Mouse (Mus musculus) embryonic facial prominence, embryonic 15.5 days (tissue): ENCODE data around the gene Clip1. TPM values are rescaled to one million over a fixed set of nuclear protein-coding genes. Genes with fewer than 3 reads are reported as not detected.

Experiments used
- ATAC-seq: fragments of 200-750 bp; cut with Nextera tagmentation; 2 replicates; pipeline ENCODE4 v1.8.0; 2017; ENCODE audit warnings: low read depth, moderate TSS enrichment; ENCODE audit not compliant: insufficient number of reproducible peaks, low FRiP score, low TSS enrichment
- H3K27ac ChIP-seq: fragments of 300-500 bp; sonication (generic); replicated peaks from 2 replicates; pipeline ENCODE4 v1.5.1; 2015; ENCODE audit warnings: mild to moderate bottlenecking, inconsistent platforms
- H3K27me3 ChIP-seq: fragments of 300-500 bp; sonication (generic); 2 replicates; pipeline ENCODE4 v1.6.1; 2015; ENCODE audit warnings: inconsistent platforms
- H3K36me3 ChIP-seq: fragments of 300-500 bp; sonication (generic); 2 replicates; pipeline ENCODE4 v1.6.1; 2015; ENCODE audit warnings: mild to moderate bottlenecking, inconsistent platforms
- H3K4me1 ChIP-seq: fragments of 300-500 bp; sonication (generic); 2 replicates; pipeline ENCODE4 v1.6.1; 2015; ENCODE audit warnings: inconsistent platforms
- H3K4me2 ChIP-seq: fragments of 300-500 bp; sonication (generic); replicated peaks from 2 replicates; pipeline ENCODE4 v1.6.1; 2015; ENCODE audit warnings: mild to moderate bottlenecking, inconsistent platforms
- H3K4me3 ChIP-seq: fragments of 300-500 bp; sonication (generic); replicated peaks from 2 replicates; pipeline ENCODE4 v1.5.1; 2015; ENCODE audit warnings: mild to moderate bottlenecking, inconsistent platforms
- H3K9ac ChIP-seq: fragments of 300-500 bp; sonication (generic); 2 replicates; pipeline ENCODE4 v1.6.1; 2015; ENCODE audit warnings: inconsistent platforms
- H3K9me3 ChIP-seq: fragments of 300-500 bp; sonication (generic); replicated peaks from 2 replicates; pipeline ENCODE4 v1.6.1; 2016; ENCODE audit warnings: inconsistent platforms
- WGBS: fragments of 180-500 bp; shearing (Covaris S2); methylation state at CpG from one replicate; pipeline ENCODE4 v1.1.7; 2015; 5-methylcytosine and 5-hydroxymethylcytosine counted together
- polyA plus RNA-seq: library from polyadenylated mRNA; unstranded; fragments of >200 nt; fragmentation: Nextera tagmentation; extraction: Ambion mirVana; gene quantifications from 2 replicates; pipeline ENCODE4 v1.2.1, GENCODE M21; 2015

Clip1 gene
- polyA plus RNA-seq, 1 experiment from 2014 or later = 43.0 TPM

DNA sequence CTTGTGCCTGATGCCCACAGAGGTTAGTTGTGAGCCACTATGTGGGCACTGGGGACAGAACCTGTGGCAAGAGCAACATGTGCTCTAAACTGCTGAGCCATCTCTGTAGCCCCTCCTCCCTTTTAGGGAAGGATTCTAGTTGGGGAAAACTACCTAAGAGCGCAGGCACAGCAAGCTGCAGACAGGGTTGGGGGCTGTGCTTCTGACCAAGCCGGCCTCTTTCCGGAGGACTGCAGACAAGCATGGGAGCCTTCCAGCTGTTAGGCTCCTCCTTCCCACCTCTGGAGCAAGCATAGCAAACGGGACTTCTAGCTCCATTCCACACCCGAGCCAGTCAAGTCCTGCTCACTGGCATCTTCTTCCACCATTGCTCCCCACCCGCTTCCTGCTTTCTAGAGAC lies 85.1 kb downstream of the Clip1 start:
- Histone ChIP-seq H3K27me3 (no peaks in the 10 kb centered on the region), H3K4me2 (no peak overlapping the region), H3K9ac (no peak overlapping the region), H3K4me3 (no peak overlapping the region), H3K27ac (no peak overlapping the region; the same call in 1 of the 2 replicates), H3K9me3 (no peaks in the 10 kb centered on the region), H3K4me1 (no peaks in the 10 kb centered on the region), H3K36me3 (peaks cover 22% of the 10 kb centered on the region)
- WGBS = 53% methylated on average over 6 of the region's 6 CpGs
- no peak; the same call in 1 of the 2 replicates for ATAC-seq

DNA sequence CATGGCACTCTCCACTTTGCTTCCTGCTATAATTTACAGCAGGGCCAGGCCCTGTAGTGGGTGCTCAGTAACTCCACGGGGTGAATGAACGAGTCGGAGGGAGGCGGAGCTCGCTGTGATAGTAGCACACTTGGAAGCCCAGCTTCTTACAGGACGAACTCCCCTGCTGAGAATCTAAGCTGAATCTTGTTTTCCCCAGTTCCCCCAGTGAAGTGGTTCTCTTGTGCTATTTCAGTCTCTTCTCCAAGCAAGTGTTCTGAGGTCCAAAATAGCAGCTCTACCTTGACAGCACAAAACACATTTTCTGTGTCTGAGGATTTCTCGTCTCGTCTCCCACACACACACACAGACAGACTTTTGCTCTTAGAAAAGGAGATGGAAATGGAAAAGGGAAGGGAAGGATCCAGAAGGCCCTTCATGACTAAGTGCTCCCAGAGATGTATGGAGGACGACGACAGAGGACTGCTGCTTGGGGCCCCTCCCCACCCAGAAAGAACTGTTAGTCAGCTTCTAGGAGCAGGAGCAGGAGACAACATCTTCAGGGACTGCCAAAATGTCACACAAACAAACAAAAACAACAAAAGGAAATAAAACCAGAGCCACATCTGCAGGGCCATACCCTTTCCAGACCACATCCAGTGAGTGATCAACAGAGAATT lies 90.7 kb downstream of the Clip1 start:
- H3K36me3 ChIP-seq = peaks cover 25% of the 10 kb centered on the region
- ATAC-seq = no peak
- no peak overlapping the region for H3K4me3 ChIP-seq
- no peaks in the 10 kb centered on the region for H3K4me1 ChIP-seq
- 82% methylated on average over 10 of the region's 10 CpGs for WGBS
- no peaks in the 10 kb centered on the region for H3K9me3 ChIP-seq
- no peaks in the 10 kb centered on the region for H3K27me3 ChIP-seq
- no peak overlapping the region for H3K4me2 ChIP-seq
- H3K27ac ChIP-seq = no peak overlapping the region
- no peak overlapping the region for H3K9ac ChIP-seq

DNA sequence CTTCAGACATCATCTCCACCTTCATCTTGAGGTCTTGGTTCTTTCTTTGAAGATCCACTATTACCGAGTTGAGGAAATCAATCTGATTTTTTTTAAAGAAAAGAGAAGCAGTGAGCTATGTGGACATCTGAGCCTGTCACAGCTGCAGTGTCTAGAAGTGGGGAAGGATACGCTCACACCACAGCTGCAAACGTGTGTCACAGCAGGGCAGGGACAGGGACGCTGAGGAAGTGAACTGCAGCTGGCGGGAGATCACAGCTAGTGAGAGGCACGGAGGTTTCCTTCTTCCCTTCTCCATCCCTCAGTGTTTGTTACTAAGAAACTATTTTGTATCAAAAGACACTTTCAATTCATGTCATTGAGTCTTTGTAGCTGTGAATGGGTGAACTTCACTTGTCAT lies 104.4 kb downstream of the Clip1 start:
- Histone ChIP-seq H3K9ac (no peak overlapping the region), H3K9me3 (no peaks in the 10 kb centered on the region), H3K4me3 (no peak overlapping the region), H3K27ac (no peak overlapping the region), H3K27me3 (no peaks in the 10 kb centered on the region), H3K4me2 (no peak overlapping the region), H3K4me1 (no peaks in the 10 kb centered on the region), H3K36me3 (peaks cover 55% of the 10 kb centered on the region)
- 85% methylated on average over 6 of the region's 6 CpGs for WGBS
- ATAC-seq = no peak

DNA sequence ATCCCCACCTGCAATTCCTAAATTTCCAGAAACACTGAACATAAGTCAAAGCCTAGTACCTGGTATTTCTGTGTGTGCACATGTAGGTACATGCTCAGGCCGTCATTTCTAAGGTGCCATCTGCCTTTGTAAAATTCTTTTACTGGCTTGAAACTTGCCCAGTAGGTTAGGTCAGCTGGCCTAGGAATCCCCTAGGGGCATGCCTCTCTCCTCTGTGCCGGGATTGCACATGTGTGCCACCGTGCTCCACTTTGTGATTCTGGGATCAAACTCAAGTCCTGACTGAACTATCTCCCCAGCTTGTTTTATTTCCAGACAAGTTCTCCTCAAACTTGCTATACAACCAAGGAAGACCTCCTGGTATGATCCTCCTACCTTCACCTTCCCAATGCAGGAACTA lies 107.7 kb downstream of the Clip1 start:
- ATAC-seq = no peak
- Histone ChIP-seq H3K4me2 (no peak overlapping the region), H3K4me3 (no peak overlapping the region), H3K9ac (no peak overlapping the region), H3K9me3 (no peaks in the 10 kb centered on the region), H3K27ac (no peak overlapping the region), H3K36me3 (peaks cover 37% of the 10 kb centered on the region), H3K27me3 (no peaks in the 10 kb centered on the region), H3K4me1 (peaks cover 6% of the 10 kb centered on the region)
- 74% methylated on average over 3 of the region's 3 CpGs for WGBS

DNA sequence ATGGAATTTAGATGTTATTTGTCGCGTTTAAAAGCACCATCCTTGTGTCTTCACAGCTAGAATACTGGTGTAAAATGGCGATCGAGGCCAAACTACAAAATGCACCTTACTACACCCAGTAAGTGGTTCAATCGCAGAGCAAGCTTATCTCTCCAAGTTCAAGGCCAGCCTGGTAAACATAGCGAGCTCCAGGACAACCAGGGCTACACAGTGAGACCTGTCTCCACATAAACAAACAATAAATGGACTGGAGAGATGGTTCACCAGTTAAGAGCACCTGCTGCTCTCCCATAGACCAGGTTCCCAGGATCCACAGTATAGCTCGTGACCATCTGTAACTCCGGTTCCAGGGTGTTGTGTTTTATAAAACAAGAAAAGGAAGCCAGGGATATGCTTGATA lies 111.1 kb downstream of the Clip1 start:
- H3K9me3 ChIP-seq = no peaks in the 10 kb centered on the region
- ATAC-seq = no peak
- 64% methylated on average over 8 of the region's 8 CpGs for WGBS

DNA sequence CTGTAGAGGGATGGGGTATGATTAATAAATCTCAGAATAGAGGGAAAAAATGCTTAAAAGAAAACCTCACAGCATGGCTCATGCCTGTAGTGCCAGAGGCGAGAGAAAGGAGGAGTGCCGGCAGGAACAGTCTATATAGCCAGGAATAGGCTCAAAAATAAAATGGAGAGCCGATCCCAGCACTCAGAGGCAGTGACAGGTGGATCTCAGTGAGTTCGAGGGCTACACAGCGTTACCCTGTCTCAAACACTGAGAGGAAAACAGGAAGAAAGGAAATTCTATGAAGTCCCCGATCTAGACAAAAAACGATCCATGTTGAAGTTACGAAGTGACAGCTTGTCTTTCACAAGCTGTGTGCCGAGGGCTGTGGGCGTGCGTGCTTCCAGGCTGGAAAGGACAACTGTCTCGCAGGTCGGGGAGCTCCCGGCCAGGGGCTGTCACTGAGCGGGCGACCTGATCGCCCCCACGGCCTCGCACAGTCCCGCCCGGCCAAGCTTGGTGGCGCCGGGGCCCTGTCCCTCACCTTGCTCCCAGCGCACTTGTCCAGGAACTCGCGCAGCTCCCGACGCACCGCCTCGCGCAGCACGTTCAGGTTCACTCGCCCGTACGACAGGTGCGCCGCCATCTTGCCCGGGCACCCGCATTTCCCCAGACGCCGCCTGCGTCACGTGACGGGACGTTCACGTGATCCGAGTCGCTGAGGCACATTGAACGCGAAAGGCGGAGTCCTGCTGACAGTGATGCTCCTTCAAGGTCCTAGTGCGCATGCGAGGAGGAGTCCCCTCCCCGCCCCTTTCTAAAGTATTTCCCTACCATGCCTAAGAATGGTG lies 111.8 kb downstream of the Clip1 start, which contains the start of gene Vps33a:
Gene Vps33a (minus strand): TSS at position 682 of the 830 bp plus-strand sequence.
- H3K4me2 ChIP-seq = peak within 1 kb of the TSS; percentile 84
- H3K4me1 ChIP-seq = peaks cover 10% of the 10 kb centered on the region
- no peaks in the 10 kb centered on the region for H3K9me3 ChIP-seq
- no peaks in the 10 kb centered on the region for H3K27me3 ChIP-seq
- H3K36me3 ChIP-seq = peaks cover 24% of the 10 kb centered on the region
- H3K27ac ChIP-seq = peak within 1 kb of the TSS; percentile 63
- peak; percentile 93 for ATAC-seq
- peak within 1 kb of the TSS; percentile 99 for H3K4me3 ChIP-seq
- peak within 1 kb of the TSS; percentile 85 for H3K9ac ChIP-seq
- WGBS = under 1% methylated on average over 53 of the region's 54 CpGs

More for the DNA sequence above, 111.1 kb downstream of the Clip1 start:
- no peak overlapping the region for H3K9ac ChIP-seq
- no peak overlapping the region for H3K27ac ChIP-seq
- peaks cover 20% of the 10 kb centered on the region for H3K36me3 ChIP-seq
- no peaks in the 10 kb centered on the region for H3K27me3 ChIP-seq
- H3K4me1 ChIP-seq = peaks cover 10% of the 10 kb centered on the region
- H3K4me2 ChIP-seq = peak overlapping the region; percentile 84
- peak overlapping the region; percentile 99 for H3K4me3 ChIP-seq

DNA sequence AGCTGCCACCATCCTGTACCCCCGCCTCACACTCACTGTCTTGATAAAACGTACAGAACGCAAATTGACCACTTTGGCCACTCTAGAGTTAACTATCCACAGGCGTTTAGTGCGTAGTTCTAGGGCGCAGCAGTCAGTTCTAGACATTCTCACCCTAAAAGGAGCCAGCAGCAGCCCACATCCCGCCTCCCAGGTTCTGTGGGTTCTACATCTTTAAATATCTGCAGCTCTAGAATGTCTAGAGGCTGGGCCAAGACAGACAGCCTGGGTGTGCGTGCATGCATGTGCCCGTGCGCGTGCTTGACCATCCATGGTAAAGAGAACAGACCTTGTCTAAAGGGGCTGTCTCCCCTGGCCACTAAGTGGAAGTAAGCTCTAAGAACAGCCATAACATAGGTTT lies 123.3 kb downstream of the Clip1 start:
- no peak for ATAC-seq
- H3K4me2 ChIP-seq = no peak overlapping the region
- peaks cover 86% of the 10 kb centered on the region for H3K36me3 ChIP-seq
- no peaks in the 10 kb centered on the region for H3K9me3 ChIP-seq
- H3K27ac ChIP-seq = no peak overlapping the region
- whole genome bisulfite sequencing = 89% methylated on average over 11 of the region's 11 CpGs
- no peaks in the 10 kb centered on the region for H3K4me1 ChIP-seq
- no peak overlapping the region for H3K4me3 ChIP-seq
- no peak overlapping the region for H3K9ac ChIP-seq
- no peaks in the 10 kb centered on the region for H3K27me3 ChIP-seq

DNA sequence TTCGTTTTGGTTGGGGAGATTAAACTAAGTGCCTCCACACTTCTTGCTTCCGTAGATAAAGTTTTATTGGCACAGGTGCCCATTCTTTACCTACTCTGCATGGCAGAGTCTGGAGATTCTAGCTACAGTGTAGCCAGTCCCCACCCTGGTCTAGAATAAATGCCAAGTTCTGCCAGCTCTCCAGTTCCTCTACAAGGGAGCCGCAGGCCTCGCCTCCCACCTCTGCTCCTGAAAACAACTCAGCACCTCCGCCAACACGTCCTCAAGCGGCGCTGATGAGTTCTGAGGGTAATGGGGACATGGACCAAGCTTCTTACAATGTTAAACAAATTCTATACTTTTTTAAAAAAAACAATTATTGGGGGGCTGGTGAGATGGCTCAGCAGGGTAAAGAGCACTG lies 124.8 kb downstream of the Clip1 start:
- WGBS = 94% methylated on average over 8 of the region's 8 CpGs
- ATAC-seq = no peak
- H3K9me3 ChIP-seq = no peaks in the 10 kb centered on the region
- H3K9ac ChIP-seq = no peak overlapping the region
- no peak overlapping the region for H3K4me3 ChIP-seq
- H3K27me3 ChIP-seq = no peaks in the 10 kb centered on the region
- H3K4me1 ChIP-seq = no peaks in the 10 kb centered on the region
- H3K4me2 ChIP-seq = no peak overlapping the region
- no peak overlapping the region for H3K27ac ChIP-seq
- peaks cover 81% of the 10 kb centered on the region for H3K36me3 ChIP-seq

DNA sequence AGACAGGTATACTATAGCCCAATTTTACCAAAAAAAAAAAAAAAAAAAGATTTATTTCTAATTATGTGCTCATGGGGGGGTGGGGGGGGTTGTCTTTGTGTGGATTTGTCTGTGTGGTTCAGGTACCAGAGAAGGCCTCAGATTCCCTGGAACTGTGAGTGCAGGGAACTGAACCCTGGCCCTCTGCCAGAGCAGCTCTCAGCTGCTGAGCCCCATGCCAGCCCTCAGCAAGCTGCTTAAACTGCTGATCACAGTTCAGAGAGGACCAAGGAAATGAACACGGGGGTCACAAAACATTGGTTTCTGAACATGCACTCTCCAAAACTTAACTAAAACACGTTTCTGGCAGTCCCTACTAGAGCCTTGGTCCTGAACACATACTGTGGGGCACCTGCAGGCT lies 128.0 kb downstream of the Clip1 start:
- no peak overlapping the region for H3K4me2 ChIP-seq

DNA sequence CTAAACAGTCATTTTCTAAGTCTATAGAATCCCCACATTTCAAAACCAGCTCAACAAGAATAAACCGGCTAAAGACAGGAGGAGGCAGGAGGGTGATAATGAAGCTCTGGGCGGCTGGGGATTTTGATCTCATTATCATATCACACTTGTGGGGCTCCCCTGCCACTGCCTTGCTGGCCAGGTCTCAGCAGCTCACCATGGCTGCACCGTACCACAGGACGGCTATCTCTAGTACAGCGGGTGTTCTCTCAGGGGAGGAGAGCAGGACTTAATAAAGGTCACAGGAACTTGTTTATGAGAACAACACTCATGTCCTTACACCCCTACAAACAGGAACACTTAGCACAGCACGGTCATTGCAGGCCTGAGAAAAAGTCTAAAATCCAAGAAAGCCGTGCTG lies 128.7 kb downstream of the Clip1 start:
- Histone ChIP-seq H3K9me3 (no peaks in the 10 kb centered on the region), H3K4me3 (no peak overlapping the region), H3K27ac (no peak overlapping the region), H3K27me3 (no peaks in the 10 kb centered on the region), H3K4me2 (no peak overlapping the region), H3K4me1 (no peaks in the 10 kb centered on the region), H3K36me3 (peaks cover 46% of the 10 kb centered on the region), H3K9ac (no peak overlapping the region)
- no peak for ATAC-seq
- 87% methylated on average over 7 of the region's 7 CpGs for WGBS

More for the DNA sequence above, 128.0 kb downstream of the Clip1 start:
- ATAC-seq = no peak
- Histone ChIP-seq H3K27ac (no peak overlapping the region), H3K4me1 (no peaks in the 10 kb centered on the region), H3K9me3 (no peaks in the 10 kb centered on the region), H3K9ac (no peak overlapping the region), H3K27me3 (no peaks in the 10 kb centered on the region), H3K4me3 (no peak overlapping the region), H3K36me3 (peaks cover 51% of the 10 kb centered on the region)
- 84% methylated on average over 2 of the region's 2 CpGs for WGBS

DNA sequence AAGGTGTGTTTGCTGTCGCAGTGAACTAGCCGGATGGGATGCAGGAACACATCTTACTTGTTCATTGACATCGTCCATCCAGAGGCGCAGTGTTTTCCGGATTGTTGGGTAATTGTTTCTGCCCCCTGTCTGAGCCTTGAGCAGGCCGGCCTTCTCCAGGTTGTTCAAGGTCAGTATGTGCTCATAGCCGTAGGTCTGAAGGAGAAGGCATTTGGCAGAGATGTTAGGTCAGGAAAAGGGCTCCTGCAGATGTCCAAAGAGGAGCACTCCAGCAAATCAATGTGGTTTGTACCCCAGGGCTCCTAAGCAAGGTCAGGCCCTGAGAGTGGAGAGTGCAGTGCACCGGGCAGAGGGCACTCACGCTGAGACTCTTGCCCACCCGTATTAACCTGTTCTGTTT lies 150.6 kb downstream of the Clip1 start:
- H3K27me3 ChIP-seq = no peaks in the 10 kb centered on the region
- peaks cover 81% of the 10 kb centered on the region for H3K36me3 ChIP-seq
- H3K9ac ChIP-seq = no peak overlapping the region
- 93% methylated on average over 10 of the region's 10 CpGs for WGBS
- H3K4me1 ChIP-seq = no peaks in the 10 kb centered on the region
- no peak overlapping the region for H3K27ac ChIP-seq
- H3K9me3 ChIP-seq = no peaks in the 10 kb centered on the region
- no peak for ATAC-seq
- no peak overlapping the region for H3K4me2 ChIP-seq
- no peak overlapping the region for H3K4me3 ChIP-seq
